Mouse (Mus musculus) brain, embryonic 18.5 days (tissue): Measurements from ENCODE around the gene Ypel2.
A peak's percentile ranks its signal among the peaks of the same experiment; 100 is the strongest.

Experiments used
- DNase-seq: peaks from one replicate; pipeline ENCODE4 v3.0.0-alpha.2; 2012; ENCODE audit warnings: low read depth, low spot score

Gene Ypel2

DNA sequence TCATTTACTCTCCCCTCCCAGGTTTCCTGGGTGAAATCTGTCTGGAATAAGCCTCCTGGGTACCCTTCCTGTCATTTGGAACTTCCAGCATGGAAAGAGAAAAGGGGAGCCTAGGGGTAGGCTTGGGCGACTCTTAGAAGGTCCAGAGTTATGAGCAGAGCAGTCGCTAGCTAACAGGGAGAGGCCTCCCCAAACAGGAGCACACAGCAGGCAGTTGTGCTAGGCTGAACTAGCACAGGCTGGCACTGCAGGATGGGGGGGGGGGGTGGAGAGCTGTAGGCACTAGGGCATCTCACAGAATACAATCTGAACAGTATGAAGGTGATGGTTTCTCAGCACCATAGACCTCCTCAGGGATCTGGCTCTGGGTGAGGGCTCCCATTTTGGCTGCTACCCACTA, 31.1 kb downstream of the Ypel2 start:
- no peak for DNase-seq

- no peak for DNase-seq
Observed at GRCm38 (mm10) chr11:86961510-86962303, 31.8 kb downstream of the Ypel2 start.

GRCm38 (mm10) chr11:86960331-86960730, 33.2 kb downstream of the Ypel2 start:
- no peak for DNase-seq

- no peak for DNase-seq
Observed at GRCm38 (mm10) chr11:86958721-86959675, 34.5 kb downstream of the Ypel2 start.

- no peak for DNase-seq
Observed at GRCm38 (mm10) chr11:86958182-86958581, 35.3 kb downstream of the Ypel2 start.

DNA sequence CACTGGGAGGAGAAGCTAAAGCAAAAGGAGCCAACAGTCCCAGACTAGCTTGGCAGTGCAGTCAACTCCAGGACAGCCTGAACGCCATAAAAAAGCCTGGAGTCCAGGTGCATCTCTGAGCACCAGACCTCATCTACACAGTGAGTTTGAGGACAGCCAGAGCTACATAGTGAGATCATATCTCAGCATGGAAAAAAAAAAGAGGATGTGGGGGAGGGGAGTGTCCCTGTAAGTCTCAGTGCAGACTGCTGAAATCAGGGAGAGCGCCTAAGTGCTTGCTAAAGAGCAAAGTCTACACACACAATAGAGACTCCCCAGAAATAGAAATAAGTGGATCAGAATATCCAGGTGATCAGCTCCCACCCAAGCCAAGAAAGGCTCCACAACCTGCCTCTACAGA, 37.1 kb downstream of the Ypel2 start:
- no peak for DNase-seq

- no peak for DNase-seq
Observed at GRCm38 (mm10) chr11:86954616-86955270, 38.8 kb downstream of the Ypel2 start.

DNA sequence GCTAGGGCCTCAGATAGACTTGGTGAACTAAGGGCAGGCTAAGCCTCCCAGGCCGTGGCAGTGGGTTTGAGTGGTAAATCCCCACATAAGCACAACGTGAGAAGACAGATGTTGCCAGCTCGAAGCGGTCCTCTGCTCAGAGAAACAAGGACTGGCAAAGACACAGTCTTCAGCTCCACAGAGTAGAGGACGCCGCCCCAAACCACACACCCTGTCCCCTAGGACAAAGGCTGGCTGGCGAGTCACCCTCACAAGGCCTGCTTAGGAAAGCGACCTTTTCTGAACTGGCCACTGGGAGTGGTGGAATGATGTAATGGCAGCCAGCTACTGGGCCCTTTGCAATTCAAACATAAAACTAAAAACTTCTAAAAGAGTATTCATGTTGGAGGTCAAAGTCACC, 40.4 kb downstream of the Ypel2 start:
- no peak for DNase-seq

DNA sequence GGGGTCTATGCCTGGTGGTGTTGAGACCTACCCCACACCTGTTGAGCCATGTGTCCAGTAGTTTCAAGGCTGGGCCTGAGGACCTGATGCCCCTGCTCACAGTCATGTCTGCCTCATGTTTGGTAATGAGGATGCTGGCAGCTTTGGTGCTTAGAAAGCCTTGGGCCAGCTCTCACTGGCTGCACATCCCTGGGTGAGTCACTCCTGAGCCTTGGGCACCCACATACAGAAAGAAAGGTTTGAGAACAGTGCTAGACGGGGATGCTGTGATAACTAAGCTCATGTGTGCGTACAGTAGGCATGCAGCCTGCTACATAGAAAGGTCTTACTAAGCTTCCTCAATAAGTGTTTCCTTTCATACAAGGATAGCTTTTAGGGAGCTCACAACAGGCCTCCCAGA, 40.8 kb downstream of the Ypel2 start:
- DNase-seq, result no peak

- DNase-seq, result no peak
Observed at GRCm38 (mm10) chr11:86951672-86952071, 41.8 kb downstream of the Ypel2 start.

DNA sequence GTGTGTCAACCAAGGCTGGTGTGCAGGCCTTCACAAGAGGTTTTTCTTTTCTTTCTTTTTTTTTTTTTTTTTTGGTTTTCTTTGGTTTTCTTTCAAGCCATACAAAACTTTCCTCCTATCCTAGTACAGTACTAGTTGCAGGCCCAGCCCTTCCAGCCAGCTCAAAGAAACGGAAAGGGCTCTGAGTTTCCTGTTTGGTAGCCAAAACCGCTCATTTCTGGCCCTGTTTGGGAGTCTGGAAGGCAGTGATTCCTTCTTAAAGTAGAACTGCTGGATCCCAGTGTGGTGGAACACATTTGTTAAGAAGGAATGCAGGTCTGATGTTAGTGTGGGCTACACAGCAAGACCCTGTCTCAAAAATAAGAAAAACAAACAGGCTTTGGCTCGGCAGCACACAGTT, 43.0 kb downstream of the Ypel2 start:
- no peak for DNase-seq

- peak; percentile 34 for DNase-seq
Observed at GRCm38 (mm10) chr11:86949951-86950441, 43.5 kb downstream of the Ypel2 start.

DNA sequence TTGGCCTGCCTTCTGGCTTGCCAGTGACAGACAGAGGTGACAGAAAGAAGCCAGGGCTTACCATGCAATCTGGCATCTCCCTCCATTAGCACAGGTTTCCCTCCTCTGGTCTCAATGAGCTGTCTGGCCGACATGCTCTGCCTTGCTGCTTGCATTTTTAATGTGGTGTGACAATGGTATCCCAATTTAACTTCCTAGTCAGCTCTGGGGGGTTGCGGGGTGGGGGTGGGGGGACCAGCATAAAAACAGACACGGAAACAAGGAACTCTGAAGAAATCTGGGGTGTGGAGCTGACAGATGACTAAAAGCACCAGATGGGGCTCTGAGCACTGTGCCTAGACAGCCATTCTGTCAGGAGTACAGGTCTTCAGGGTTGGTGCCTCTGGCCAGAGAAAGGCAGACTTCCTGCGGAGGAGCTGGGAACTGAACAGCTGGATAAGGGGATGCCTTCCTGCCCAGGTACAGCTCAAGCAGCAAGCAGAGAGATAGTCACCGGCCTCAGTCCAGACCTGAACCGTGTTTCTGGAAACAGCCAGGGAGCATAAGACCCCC, 46.8 kb downstream of the Ypel2 start:
- no peak for DNase-seq

DNA sequence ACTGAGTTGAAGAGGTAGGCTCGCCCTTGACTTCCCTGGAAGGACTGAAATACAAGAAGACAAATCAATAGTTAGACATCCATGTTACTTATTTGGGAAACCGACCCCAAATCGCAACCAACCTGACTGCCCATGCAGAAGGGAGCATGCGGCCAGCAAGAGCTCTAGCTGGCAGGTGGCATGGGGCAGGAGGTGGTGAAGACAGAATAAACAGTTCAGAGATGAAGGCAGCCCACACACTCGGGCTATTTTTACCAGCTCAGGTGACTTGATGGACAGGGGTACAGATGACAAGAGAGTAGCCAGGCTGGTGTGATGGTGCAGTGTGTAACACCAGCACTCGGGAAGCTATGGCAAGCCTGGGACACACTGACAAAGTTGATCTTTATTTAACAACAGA, 47.6 kb downstream of the Ypel2 start:
- no peak for DNase-seq

DNA sequence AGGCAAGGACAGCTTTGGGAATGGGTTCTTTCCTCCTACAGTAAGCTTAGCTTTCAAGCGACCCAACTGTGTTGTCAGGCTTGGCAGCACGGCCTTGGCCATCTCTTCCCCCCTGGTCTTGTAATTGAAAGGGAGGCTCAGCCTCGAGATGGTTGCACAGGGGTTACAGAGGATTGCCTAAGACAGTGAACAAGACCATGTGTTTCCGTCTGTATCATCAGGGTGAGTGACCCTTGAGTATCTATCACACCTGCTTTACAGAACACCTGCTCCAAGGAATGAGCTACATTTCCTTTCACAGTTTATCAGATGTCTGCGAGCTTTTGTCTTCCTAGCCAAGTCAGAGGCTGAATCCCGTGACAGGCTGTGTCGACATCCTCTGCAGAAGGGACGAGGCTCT, 48.4 kb downstream of the Ypel2 start:
- no peak for DNase-seq

DNA sequence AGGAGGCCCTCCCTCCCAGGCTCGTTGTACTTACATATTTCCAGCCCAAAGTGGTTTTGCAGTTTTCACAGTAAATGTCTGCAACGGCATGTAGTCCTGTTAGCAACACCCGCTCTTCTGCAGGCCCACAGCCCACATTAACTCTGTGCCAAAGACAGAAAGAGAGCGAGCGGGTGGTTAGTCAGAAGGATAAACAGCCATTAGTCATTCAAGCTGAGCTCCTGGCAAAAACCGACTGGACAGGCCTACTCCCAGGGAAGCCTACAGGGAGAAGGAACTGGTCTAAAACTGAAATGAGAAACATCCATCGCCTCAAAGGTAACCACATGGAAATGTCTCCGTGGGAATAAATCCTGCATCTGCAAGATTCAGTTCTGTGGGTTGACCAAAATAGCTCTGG, 49.0 kb downstream of the Ypel2 start:
- DNase-seq, result no peak

DNA sequence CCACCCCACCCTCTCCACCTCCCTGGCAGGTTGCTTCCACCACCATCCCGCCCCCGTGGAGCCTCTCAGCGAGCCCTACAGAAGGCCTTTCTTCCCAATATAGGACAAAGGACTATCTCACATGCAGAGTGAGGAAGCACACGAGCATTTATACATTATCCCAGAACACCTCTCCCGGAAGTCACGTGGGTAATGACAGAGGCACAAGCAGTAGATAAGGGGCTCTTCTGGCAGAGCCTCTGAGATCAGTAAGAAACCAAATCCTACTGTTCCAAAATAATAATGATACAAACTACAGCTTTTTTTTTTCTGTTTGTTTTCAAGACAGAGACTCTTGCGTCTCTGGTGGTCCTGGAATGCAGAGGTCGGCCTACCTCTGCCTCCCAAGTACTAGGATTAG, 51.6 kb downstream of the Ypel2 start:
- no peak for DNase-seq

- DNase-seq, result no peak
Observed at GRCm38 (mm10) chr11:86939503-86939902, 54.0 kb downstream of the Ypel2 start.

GRCm38 (mm10) chr11:86938551-86938950, 55.0 kb downstream of the Ypel2 start:
- DNase-seq, result no peak

DNA sequence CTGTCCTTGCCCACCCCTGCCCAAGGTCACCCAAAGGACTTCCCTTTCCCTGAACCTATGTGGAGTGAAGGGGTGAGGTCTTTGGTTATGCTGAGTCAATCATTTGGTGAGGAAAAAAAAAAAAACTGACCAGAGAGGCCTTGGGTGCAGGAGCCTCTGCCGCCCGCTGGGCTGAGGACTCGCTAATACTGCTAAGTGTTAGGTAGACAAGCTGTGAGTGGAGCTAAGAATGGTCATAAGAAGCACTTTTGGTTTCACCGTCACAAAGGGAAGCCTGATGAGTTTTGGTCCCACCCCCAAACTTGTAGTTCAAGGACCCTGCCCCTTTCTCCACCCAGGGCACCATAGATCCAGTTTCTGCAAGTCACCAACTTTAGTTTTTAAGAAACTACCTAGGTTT, 55.4 kb downstream of the Ypel2 start:
- DNase-seq, result no peak

DNA sequence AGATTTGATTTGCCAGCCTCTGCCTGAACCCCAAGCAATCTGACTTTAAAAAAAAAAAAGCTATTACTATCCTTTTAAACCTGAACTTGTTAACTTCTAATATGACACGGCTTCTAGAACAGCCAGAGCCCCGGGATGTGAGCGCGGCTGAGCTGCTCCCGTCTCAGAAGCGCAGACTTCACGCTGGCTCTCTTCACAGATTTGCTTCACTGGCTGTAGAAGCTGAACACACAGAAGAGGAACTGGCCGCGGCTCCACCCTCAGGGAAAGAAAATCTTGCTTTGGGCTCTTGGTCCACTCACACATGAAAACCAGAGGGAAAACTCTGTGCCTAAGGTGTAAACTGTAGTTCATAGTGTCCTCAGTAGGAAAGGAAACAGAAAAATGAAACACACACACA, 56.6 kb downstream of the Ypel2 start:
- DNase-seq, result no peak

- no peak for DNase-seq
Observed at GRCm38 (mm10) chr11:86934895-86935294, 58.6 kb downstream of the Ypel2 start.
